Mouse (Mus musculus): ENCODE measurements around the gene Batf3. TPM values are rescaled to one million over a fixed set of nuclear protein-coding genes. Genes with fewer than 3 reads are reported as not detected.

Gene Batf3
- not detected in 2 replicates for total RNA-seq (2014; rRNA removed; ENCODE audit: low replicate concordance)
- 1.2 and 1.3 TPM in 2 replicates for polyA plus RNA-seq (2015; fragmentation: Nextera tagmentation; extraction: Ambion mirVana)

- Histone ChIP-seq H3K9me3 (replicated peaks; ENCODE audit: control insufficient read depth, low read length) (no peaks in the 10 kb centered on the region), H3K9ac (replicated peaks; ENCODE audit: low read depth, low read length) (peak within 1 kb of the TSS; percentile 39), H3K4me2 (ENCODE audit: low read depth, low read length) (peak within 1 kb of the TSS; percentile 96), H3K4me3 (ENCODE audit: low read depth, low read length) (peak within 1 kb of the TSS; percentile 58), H3K36me3 (replicated peaks; ENCODE audit: control insufficient read depth, insufficient read depth, low read length) (no peaks in the 10 kb centered on the region), H3K27ac (ENCODE audit: low read depth) (no peak within 1 kb of the TSS), H3K27me3 (ENCODE audit: control insufficient read depth, insufficient read depth, low read length) (peaks cover 20% of the 10 kb centered on the region), H3K4me1 (ENCODE audit: control insufficient read depth, insufficient read depth) (0 out of 2 replicates have a peak, but pooled peaks cover 3% of the 10 kb centered on the region)
- peak; percentile 31 for TF ChIP-seq CTCF (IDR thresholded peaks at IDR 0.05; ENCODE audit: low read depth)
- no peak for TF ChIP-seq EP300 (IDR thresholded peaks at IDR 0.05; ENCODE audit: low read depth)
- ATAC-seq (ENCODE audit: insufficient read depth, low read depth) (peak; percentile 62), DNase-seq (ENCODE audit: low spot score) (peak; percentile 35)
- WGBS, result under 1% methylated on average over 78 of the region's 95 CpGs
Observed at GRCm38 (mm10) chr1:191097802-191098747, at the start of gene Batf3. Batf3 (plus strand) TSS chr1:191097847.

- peaks cover 5% of the 10 kb centered on the region; the same call in 1 of the 2 replicates for H3K36me3 ChIP-seq (replicated peaks; ENCODE audit: control insufficient read depth, insufficient read depth, low read length)
- 68% methylated on average over 3 of the region's 3 CpGs for WGBS
- H3K4me2 ChIP-seq (ENCODE audit: low read depth, low read length), result no peak overlapping the region
- H3K9me3 ChIP-seq (replicated peaks; ENCODE audit: control insufficient read depth, low read length), result no peaks in the 10 kb centered on the region
- TF ChIP-seq EP300 (IDR thresholded peaks at IDR 0.05; ENCODE audit: low read depth), result no peak
- no peak for TF ChIP-seq CTCF (IDR thresholded peaks at IDR 0.05; ENCODE audit: low read depth)
- no peak overlapping the region for H3K27ac ChIP-seq (ENCODE audit: low read depth)
- no peaks in the 10 kb centered on the region for H3K27me3 ChIP-seq (ENCODE audit: control insufficient read depth, insufficient read depth, low read length)
- no peak overlapping the region for H3K4me3 ChIP-seq (ENCODE audit: low read depth, low read length)
- H3K9ac ChIP-seq (replicated peaks; ENCODE audit: low read depth, low read length), result no peak overlapping the region
- H3K4me1 ChIP-seq (ENCODE audit: control insufficient read depth, insufficient read depth), result no peaks in the 10 kb centered on the region
- no peak for ATAC-seq (ENCODE audit: insufficient read depth, low read depth)
- DNase-seq (ENCODE audit: low spot score), result no peak
Observed at GRCm38 (mm10) chr1:191053555-191053954, 44.1 kb upstream of the Batf3 start.

GRCm38 (mm10) chr1:191054870-191055532, 42.6 kb upstream of the Batf3 start:
- TF ChIP-seq CTCF (IDR thresholded peaks at IDR 0.05; ENCODE audit: low read depth) (no peak), EP300 (IDR thresholded peaks at IDR 0.05; ENCODE audit: low read depth) (no peak)
- 64% methylated on average over 8 of the region's 8 CpGs for WGBS
- Histone ChIP-seq H3K27ac (ENCODE audit: low read depth) (no peak overlapping the region), H3K4me3 (ENCODE audit: low read depth, low read length) (no peak overlapping the region), H3K4me1 (ENCODE audit: control insufficient read depth, insufficient read depth) (no peaks in the 10 kb centered on the region), H3K36me3 (replicated peaks; ENCODE audit: control insufficient read depth, insufficient read depth, low read length) (peaks cover 5% of the 10 kb centered on the region; the same call in 1 of the 2 replicates), H3K27me3 (ENCODE audit: control insufficient read depth, insufficient read depth, low read length) (no peaks in the 10 kb centered on the region), H3K4me2 (ENCODE audit: low read depth, low read length) (no peak overlapping the region), H3K9me3 (replicated peaks; ENCODE audit: control insufficient read depth, low read length) (no peaks in the 10 kb centered on the region), H3K9ac (replicated peaks; ENCODE audit: low read depth, low read length) (no peak overlapping the region)
- DNase-seq (ENCODE audit: low spot score), result no peak
- ATAC-seq (ENCODE audit: insufficient read depth, low read depth), result no peak

- ATAC-seq (ENCODE audit: insufficient read depth, low read depth) (no peak), DNase-seq (ENCODE audit: low spot score) (no peak)
- TF ChIP-seq CTCF (IDR thresholded peaks at IDR 0.05; ENCODE audit: low read depth) (peak; percentile 13), EP300 (IDR thresholded peaks at IDR 0.05; ENCODE audit: low read depth) (no peak)
- WGBS, result 56% methylated on average over 2 of the region's 2 CpGs
- Histone ChIP-seq H3K9me3 (replicated peaks; ENCODE audit: control insufficient read depth, low read length) (no peaks in the 10 kb centered on the region), H3K27ac (ENCODE audit: low read depth) (no peak overlapping the region), H3K9ac (replicated peaks; ENCODE audit: low read depth, low read length) (no peak overlapping the region), H3K4me1 (ENCODE audit: control insufficient read depth, insufficient read depth) (no peaks in the 10 kb centered on the region), H3K27me3 (ENCODE audit: control insufficient read depth, insufficient read depth, low read length) (no peaks in the 10 kb centered on the region), H3K4me2 (ENCODE audit: low read depth, low read length) (no peak overlapping the region), H3K36me3 (replicated peaks; ENCODE audit: control insufficient read depth, insufficient read depth, low read length) (peaks cover 5% of the 10 kb centered on the region; the same call in 1 of the 2 replicates), H3K4me3 (ENCODE audit: low read depth, low read length) (no peak overlapping the region)
Observed at GRCm38 (mm10) chr1:191055533-191055873, 42.1 kb upstream of the Batf3 start.

GRCm38 (mm10) chr1:191057461-191057860, 40.2 kb upstream of the Batf3 start:
- no peak overlapping the region for H3K9ac ChIP-seq (replicated peaks; ENCODE audit: low read depth, low read length)
- peak; percentile 19; the same call in 1 of the 2 replicates for TF ChIP-seq CTCF (IDR thresholded peaks at IDR 0.05; ENCODE audit: low read depth)
- TF ChIP-seq EP300 (IDR thresholded peaks at IDR 0.05; ENCODE audit: low read depth), result no peak
- 62% methylated on average over 3 of the region's 3 CpGs for WGBS
- no peak overlapping the region for H3K4me2 ChIP-seq (ENCODE audit: low read depth, low read length)
- DNase-seq (ENCODE audit: low spot score), result no peak
- peaks cover 3% of the 10 kb centered on the region; the same call in 1 of the 2 replicates for H3K36me3 ChIP-seq (replicated peaks; ENCODE audit: control insufficient read depth, insufficient read depth, low read length)
- H3K27ac ChIP-seq (ENCODE audit: low read depth), result no peak overlapping the region
- 0 out of 2 replicates have a peak, but pooled peaks cover 5% of the 10 kb centered on the region for H3K4me1 ChIP-seq (ENCODE audit: control insufficient read depth, insufficient read depth)
- no peak overlapping the region for H3K4me3 ChIP-seq (ENCODE audit: low read depth, low read length)
- H3K27me3 ChIP-seq (ENCODE audit: control insufficient read depth, insufficient read depth, low read length), result no peaks in the 10 kb centered on the region
- no peak for ATAC-seq (ENCODE audit: insufficient read depth, low read depth)
- H3K9me3 ChIP-seq (replicated peaks; ENCODE audit: control insufficient read depth, low read length), result no peaks in the 10 kb centered on the region
